In genomic region chr1:156491226-156491796, GRCm38 (mm10) we compare ENCODE assay signal across 9 mouse cellular contexts.
"Had no signal": no experiment of that assay in that cellular context is flagged by ENCODE, and none has a peak within 500 bp of the region (broad histone marks: within the 10 kb centered on the region; RNA-seq: fewer than 3 reads in every experiment).

No protein-coding gene starts in this region.

- ATAC-seq: intestine, embryonic 15.5 days; midbrain, embryonic 16.5 days had no signal

- DNase-seq: kidney, adult 8-10 months; kidney, postnatal 25 days; lung, adult 2 months; lung, postnatal 14 days; right cerebral cortex, postnatal 25 days; thymus, adult 2 months; thymus, postnatal 25 days had no signal
